Comparison of ENCODE assay signal across 7 mouse cellular contexts in the genomic region with DNA sequence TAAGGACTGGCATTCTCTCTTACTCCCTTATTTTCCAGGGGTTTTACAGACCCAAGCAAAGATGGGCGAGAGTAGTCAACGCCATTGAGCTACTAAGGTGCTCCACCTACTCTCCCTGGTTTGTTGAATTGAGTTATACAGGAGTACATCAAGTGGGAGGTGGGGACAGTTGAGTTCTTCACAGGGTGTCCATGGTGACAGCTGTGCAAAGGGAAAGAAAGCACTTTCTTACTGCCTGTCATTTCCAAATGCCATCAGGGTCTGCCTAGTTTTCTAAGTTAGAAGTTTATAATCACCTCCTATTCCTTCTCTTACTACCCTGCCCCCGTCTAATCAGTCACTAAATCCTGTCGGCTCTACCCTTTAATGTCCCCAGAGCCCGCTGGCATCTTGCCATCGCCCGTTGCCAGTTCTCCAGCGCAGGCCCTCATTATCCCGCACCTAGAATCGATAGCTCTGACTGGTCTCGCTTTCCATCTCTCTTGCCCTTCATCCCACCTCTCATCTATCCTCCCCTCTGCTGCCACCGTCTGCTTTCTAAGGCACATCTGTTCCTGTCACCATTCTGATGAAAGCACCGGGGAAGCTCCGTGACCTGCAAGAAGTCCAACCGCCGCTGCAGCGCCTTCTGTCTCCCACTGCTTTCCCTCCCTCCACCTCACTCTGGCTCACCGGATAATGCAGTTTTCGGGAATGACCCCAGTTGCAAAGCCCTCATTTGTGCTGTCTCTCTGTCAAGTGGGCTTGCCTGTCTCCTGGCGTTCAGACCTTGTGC. TPM values are rescaled to one million over a fixed set of nuclear protein-coding genes. Genes with fewer than 3 reads are reported as not detected.
DNase-seq lines count a peak whose midpoint lies in the region; ATAC-seq and TF ChIP-seq lines count a peak whose summit lies in the region.

No protein-coding gene starts in this region.

- TF ChIP-seq CTCF in midbrain, postnatal 0 days (IDR thresholded peaks at IDR 0.05), result peak; percentile 26; the same call in 1 of the 2 replicates

- peak overlapping the region; percentile 27; the same call in 1 of the 2 replicates for H3K4me2 ChIP-seq in forebrain, embryonic 11.5 days (ENCODE audit: low read depth, low read length, severe bottlenecking)
- H3K4me2 ChIP-seq in intestine, embryonic 14.5 days (ENCODE audit: low read length), result peak overlapping the region; percentile 29
- peak overlapping the region; percentile 36 for H3K4me2 ChIP-seq in midbrain, postnatal 0 days (ENCODE audit: low read depth, low read length, poor library complexity, severe bottlenecking)

- DNase-seq in layer of hippocampus, postnatal 10 days (ENCODE audit: low spot score in 2 of 2), result peak; percentile 35 to 48
- DNase-seq in layer of hippocampus, adult 9-10 months (ENCODE audit: low spot score), result no peak
- peak; percentile 67 for DNase-seq in forebrain, embryonic 11.5 days (ENCODE audit: low spot score)
- DNase-seq in intestine, embryonic 14.5 days (ENCODE audit: low spot score), result no peak
- peak; percentile 42 for DNase-seq in midbrain, postnatal 0 days (ENCODE audit: low spot score)
- no peak for DNase-seq in thymus, postnatal 10 days (ENCODE audit: low spot score in 2 of 2)
- no peak for DNase-seq in urinary bladder, postnatal 25 days (ENCODE audit: low spot score)

- no peaks in the 10 kb centered on the region; the same call in 1 of the 2 replicates for H3K4me1 ChIP-seq in forebrain, embryonic 11.5 days (replicated peaks; ENCODE audit: control insufficient read depth, insufficient read depth, low read length)
- peaks cover 10% of the 10 kb centered on the region for H3K4me1 ChIP-seq in intestine, embryonic 14.5 days (replicated peaks; ENCODE audit: control insufficient read depth, insufficient read depth, low read length)
- 0 out of 2 replicates have a peak, but pooled peaks cover 8% of the 10 kb centered on the region for H3K4me1 ChIP-seq in midbrain, postnatal 0 days (ENCODE audit: insufficient read depth, low read length)

- H3K36me3 ChIP-seq in forebrain, embryonic 11.5 days (ENCODE audit: control insufficient read depth, insufficient read depth, low read length), result no peaks in the 10 kb centered on the region
- no peaks in the 10 kb centered on the region for H3K36me3 ChIP-seq in intestine, embryonic 14.5 days (ENCODE audit: control insufficient read depth, insufficient read depth, low read length)
- no peaks in the 10 kb centered on the region for H3K36me3 ChIP-seq in midbrain, postnatal 0 days (ENCODE audit: insufficient read depth, low read length)

- no peaks in the 10 kb centered on the region for H3K9me3 ChIP-seq in forebrain, embryonic 11.5 days (ENCODE audit: control insufficient read depth, low read length)
- H3K9me3 ChIP-seq in intestine, embryonic 14.5 days (ENCODE audit: control insufficient read depth, low read length), result no peaks in the 10 kb centered on the region
- no peaks in the 10 kb centered on the region for H3K9me3 ChIP-seq in midbrain, postnatal 0 days (ENCODE audit: low read length)

- no peak overlapping the region for H3K4me3 ChIP-seq in forebrain, embryonic 11.5 days (ENCODE audit: low read depth, low read length)
- no peak overlapping the region for H3K4me3 ChIP-seq in intestine, embryonic 14.5 days (ENCODE audit: low read depth, low read length)
- peak overlapping the region; percentile 10; the same call in 1 of the 2 replicates for H3K4me3 ChIP-seq in midbrain, postnatal 0 days (ENCODE audit: low read depth, low read length)

- WGBS in forebrain, embryonic 11.5 days, result 28% methylated on average over 20 of the region's 20 CpGs
- WGBS in intestine, embryonic 14.5 days, result 22% methylated on average over 20 of the region's 20 CpGs
- WGBS in midbrain, postnatal 0 days, result 16% methylated on average over 20 of the region's 20 CpGs

- peak overlapping the region; percentile 62 for H3K27ac ChIP-seq in forebrain, embryonic 11.5 days (ENCODE audit: low read depth, low read length)
- no peak overlapping the region for H3K27ac ChIP-seq in intestine, embryonic 14.5 days (ENCODE audit: low read depth)
- no peak overlapping the region for H3K27ac ChIP-seq in midbrain, postnatal 0 days (ENCODE audit: low read depth, low read length)

- peak; percentile 69 for ATAC-seq in forebrain, embryonic 11.5 days (replicated peaks; ENCODE audit: low FRiP score)
- no peak; the same call in 1 of the 2 replicates for ATAC-seq in intestine, embryonic 14.5 days (replicated peaks; ENCODE audit: low FRiP score, low TSS enrichment, low read depth)
- ATAC-seq in midbrain, postnatal 0 days (ENCODE audit: low FRiP score), result peak; percentile 57

- no peaks in the 10 kb centered on the region for H3K27me3 ChIP-seq in forebrain, embryonic 11.5 days (ENCODE audit: control insufficient read depth, insufficient read depth, low read length)
- H3K27me3 ChIP-seq in intestine, embryonic 14.5 days (replicated peaks; ENCODE audit: control insufficient read depth, insufficient read depth, low read length), result 0 out of 2 replicates have a peak, but pooled peaks cover 7% of the 10 kb centered on the region
- H3K27me3 ChIP-seq in midbrain, postnatal 0 days (ENCODE audit: insufficient read depth, low read length), result no peaks in the 10 kb centered on the region

- H3K9ac ChIP-seq in forebrain, embryonic 11.5 days (ENCODE audit: low read length), result peak overlapping the region; percentile 16; the same call in 1 of the 2 replicates
- H3K9ac ChIP-seq in intestine, embryonic 14.5 days (ENCODE audit: low read length), result no peak overlapping the region
- 0 out of 2 replicates have a peak overlapping the region, but pooled peaks have one; percentile 2 for H3K9ac ChIP-seq in midbrain, postnatal 0 days (replicated peaks; ENCODE audit: low read length, poor library complexity, severe bottlenecking)

RNA-seq across cellular contexts. Expression of gene Pigm, which starts 15.6 kb away (rescaled TPM):
- total RNA-seq in layer of hippocampus, postnatal 10 days (2021), result 10 to 100 TPM; 10.2 to 10.8 TPM
- 13.7 and 14.8 TPM in 2 replicates for polyA plus RNA-seq in forebrain, embryonic 11.5 days (2014; fragmentation: Nextera tagmentation; extraction: Ambion mirVana)
- 8.7 TPM in 2 replicates for polyA plus RNA-seq in intestine, embryonic 14.5 days (2014; fragmentation: Nextera tagmentation; extraction: Ambion mirVana)
- 11.5 and 16.4 TPM in 2 replicates for total RNA-seq in midbrain, postnatal 0 days (2014; rRNA removed)
- 2.2 and 2.6 TPM in 2 replicates for polyA plus RNA-seq in midbrain, postnatal 0 days (2015; fragmentation: Nextera tagmentation; extraction: Ambion mirVana)

RNA-seq across cellular contexts. Expression of gene Kcnj10, which starts 51.0 kb away (rescaled TPM):
- total RNA-seq in layer of hippocampus, postnatal 10 days (2021), result 10 to 100 TPM; 70.7 to 73.5 TPM
- 0.69 and 0.73 TPM in 2 replicates for polyA plus RNA-seq in forebrain, embryonic 11.5 days (2014; fragmentation: Nextera tagmentation; extraction: Ambion mirVana)
- polyA plus RNA-seq in intestine, embryonic 14.5 days (2014; fragmentation: Nextera tagmentation; extraction: Ambion mirVana), result 0.07 and 0.09 TPM in 2 replicates
- 6.1 and 6.6 TPM in 2 replicates for total RNA-seq in midbrain, postnatal 0 days (2014; rRNA removed)
- 3.6 and 3.9 TPM in 2 replicates for polyA plus RNA-seq in midbrain, postnatal 0 days (2015; fragmentation: Nextera tagmentation; extraction: Ambion mirVana)

Comparison
In these comparisons a context has a peak if more than half of its experiments do, and no peak if none do; other contexts are left out.
1. DNase-seq: peak in layer of hippocampus, postnatal 10 days (2 of 2), forebrain, embryonic 11.5 days (single experiment) and midbrain, postnatal 0 days (single experiment); none in layer of hippocampus, adult 9-10 months (single experiment), intestine, embryonic 14.5 days (single experiment), thymus, postnatal 10 days (0 of 2) and urinary bladder, postnatal 25 days (single experiment).
2. Peak in every context shown above with its lines, with median percentiles within 50 percentile points of each other: H3K4me2 ChIP-seq.